Mouse (Mus musculus) forebrain, embryonic 16.5 days (tissue): ENCODE measurements around the gene Elof1. TPM values are rescaled to one million over a fixed set of nuclear protein-coding genes. Genes with fewer than 3 reads are reported as not detected.

Experiments
- ATAC-seq: fragments of 200-750 bp; cut with Nextera tagmentation; 2 replicates; pipeline ENCODE4 v1.8.0; 2017; ENCODE audit warnings: mild to moderate bottlenecking, moderate library complexity
- H3K27ac ChIP-seq: fragments of 300-500 bp; sonication (generic); 2 replicates; pipeline ENCODE4 v1.5.1; 2014; ENCODE audit warnings: low read length, control low read depth
- H3K27me3 ChIP-seq: fragments of 300-500 bp; sonication (generic); replicated peaks from 2 replicates; pipeline ENCODE4 v1.6.1; 2014; ENCODE audit warnings: low read length; ENCODE audit not compliant: control insufficient read depth, insufficient read depth
- H3K36me3 ChIP-seq: fragments of 300-500 bp; sonication (generic); 2 replicates; pipeline ENCODE4 v1.6.1; 2014; ENCODE audit not compliant: control insufficient read depth, insufficient read depth
- H3K4me1 ChIP-seq: fragments of 300-500 bp; sonication (generic); replicated peaks from 2 replicates; pipeline ENCODE4 v1.6.1; 2014; ENCODE audit warnings: low read length; ENCODE audit not compliant: control insufficient read depth, insufficient read depth
- H3K4me2 ChIP-seq: fragments of 300-500 bp; sonication (generic); 2 replicates; pipeline ENCODE4 v1.6.1; 2014; ENCODE audit warnings: mild to moderate bottlenecking, low read length, control low read depth
- H3K4me3 ChIP-seq: fragments of 300-500 bp; sonication (generic); replicated peaks from 2 replicates; pipeline ENCODE4 v1.5.1; 2014; ENCODE audit warnings: mild to moderate bottlenecking, low read length, control low read depth
- H3K9ac ChIP-seq: fragments of 300-500 bp; sonication (generic); replicated peaks from 2 replicates; pipeline ENCODE4 v1.6.1; 2014; ENCODE audit warnings: low read depth, low read length, control low read depth
- H3K9me3 ChIP-seq: fragments of 300-500 bp; sonication (generic); 2 replicates; pipeline ENCODE4 v1.6.1; 2016; ENCODE audit warnings: low read length; ENCODE audit not compliant: control insufficient read depth
- WGBS: fragments of 180-500 bp; shearing (Covaris S2); extraction: QIAGEN DNeasy Blood & Tissue Kit; methylation state at CpG from one replicate; pipeline ENCODE4 v1.1.7; 2014; 5-methylcytosine and 5-hydroxymethylcytosine counted together
- polyA plus RNA-seq: library from polyadenylated mRNA; unstranded; fragments of >200 nt; fragmentation: Nextera tagmentation; extraction: Ambion mirVana; gene quantifications from 2 replicates; pipeline ENCODE4 v1.2.1, GENCODE M21; 2015

Gene Elof1
- polyA plus RNA-seq, 1 experiment from 2014 or later, result 168 TPM

DNA sequence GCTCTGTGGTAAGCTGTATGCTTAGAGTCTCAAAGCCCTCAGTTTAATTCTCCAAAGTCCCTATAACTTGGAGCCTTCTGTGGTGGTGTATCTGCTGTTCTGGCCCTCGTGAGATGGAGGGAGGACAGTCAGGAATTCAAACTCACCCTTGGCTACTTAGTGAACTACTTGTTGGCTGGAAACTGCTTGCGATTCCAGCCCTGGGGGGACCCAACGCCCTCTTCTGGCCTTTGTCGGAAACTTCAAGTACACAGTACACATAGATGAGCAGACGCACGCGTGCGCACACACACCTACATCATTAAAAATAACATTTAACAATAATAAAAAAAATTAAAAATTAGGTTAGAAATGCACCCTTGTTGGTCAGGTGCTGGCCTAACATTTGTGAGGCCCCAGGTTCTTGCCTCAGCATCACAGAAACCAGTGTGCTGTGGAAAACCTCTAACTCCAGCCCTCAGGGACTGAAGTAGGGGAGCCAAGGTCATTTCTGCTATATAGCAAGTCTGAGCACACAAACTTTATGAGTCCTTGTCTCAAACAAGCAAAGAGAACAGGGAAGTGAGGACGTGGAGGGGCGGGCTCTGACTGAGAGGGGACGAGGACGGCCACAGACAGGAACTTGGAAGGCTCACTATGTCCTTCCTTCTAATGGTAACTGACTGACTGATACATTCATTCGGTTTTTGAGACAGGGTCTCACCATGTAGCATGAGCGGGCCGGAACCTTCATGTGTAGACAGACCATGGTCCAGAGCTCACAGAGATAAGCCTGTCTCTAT, 8.5 kb upstream of the Elof1 start:
- Histone ChIP-seq H3K4me2 (no peak overlapping the region), H3K27ac (no peak overlapping the region), H3K9me3 (no peaks in the 10 kb centered on the region), H3K36me3 (no peaks in the 10 kb centered on the region), H3K4me3 (no peak overlapping the region), H3K4me1 (no peaks in the 10 kb centered on the region), H3K27me3 (0 out of 2 replicates have a peak, but pooled peaks cover 4% of the 10 kb centered on the region), H3K9ac (no peak overlapping the region)
- WGBS, result 92% methylated on average over 15 of the region's 15 CpGs
- ATAC-seq, result no peak

- Histone ChIP-seq H3K4me2 (no peak overlapping the region), H3K4me3 (no peak overlapping the region), H3K27me3 (0 out of 2 replicates have a peak, but pooled peaks cover 2% of the 10 kb centered on the region), H3K4me1 (no peaks in the 10 kb centered on the region), H3K27ac (no peak overlapping the region), H3K9me3 (no peaks in the 10 kb centered on the region), H3K36me3 (no peaks in the 10 kb centered on the region), H3K9ac (no peak overlapping the region)
- WGBS, result 88% methylated on average over 3 of the region's 3 CpGs
- no peak for ATAC-seq
These were observed 7.2 kb upstream of the Elof1 start for GRCm38 (mm10) chr9:22124169-22124568.

DNA sequence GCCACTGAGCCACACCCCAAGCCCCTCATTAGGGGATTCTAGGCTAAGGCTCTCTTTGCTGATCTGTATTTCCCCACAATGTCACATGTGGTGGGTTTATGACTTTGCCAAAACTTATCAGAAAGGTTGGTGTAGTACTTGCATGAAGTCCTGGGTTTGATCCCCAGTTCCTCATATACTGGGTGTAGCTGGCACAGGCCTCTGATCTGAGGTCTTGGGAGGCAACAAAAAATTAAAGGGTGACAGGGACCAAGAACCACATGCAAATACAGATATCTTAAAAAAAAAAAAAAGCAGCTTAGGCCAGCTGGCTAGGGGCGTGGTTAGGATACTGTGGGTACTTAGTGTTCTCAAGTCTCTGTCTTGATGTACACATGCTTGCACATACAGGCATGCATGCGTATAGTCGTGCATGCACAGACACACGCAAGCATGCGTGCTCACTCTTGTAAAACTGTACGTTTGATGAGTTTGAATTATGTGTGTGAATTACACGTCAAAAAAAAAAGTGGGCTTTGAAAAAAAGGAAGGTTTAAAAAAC, 6.2 kb upstream of the Elof1 start:
- Histone ChIP-seq H3K4me3 (no peak overlapping the region), H3K9me3 (no peaks in the 10 kb centered on the region), H3K4me2 (no peak overlapping the region), H3K9ac (no peak overlapping the region), H3K27me3 (0 out of 2 replicates have a peak, but pooled peaks cover 2% of the 10 kb centered on the region), H3K27ac (no peak overlapping the region), H3K4me1 (no peaks in the 10 kb centered on the region), H3K36me3 (no peaks in the 10 kb centered on the region)
- ATAC-seq, result no peak
- 83% methylated on average over 7 of the region's 7 CpGs for WGBS

GRCm38 (mm10) chr9:22122005-22122404, 5.0 kb upstream of the Elof1 start:
- Histone ChIP-seq H3K27me3 (0 out of 2 replicates have a peak, but pooled peaks cover 2% of the 10 kb centered on the region), H3K27ac (no peak overlapping the region), H3K4me2 (no peak overlapping the region), H3K9ac (no peak overlapping the region), H3K4me3 (no peak overlapping the region), H3K9me3 (no peaks in the 10 kb centered on the region), H3K4me1 (peaks cover 6% of the 10 kb centered on the region), H3K36me3 (no peaks in the 10 kb centered on the region)
- 89% methylated on average over 3 of the region's 3 CpGs for WGBS
- no peak for ATAC-seq

- Histone ChIP-seq H3K9me3 (no peaks in the 10 kb centered on the region), H3K4me2 (no peak overlapping the region), H3K9ac (no peak overlapping the region), H3K4me3 (no peak overlapping the region), H3K27me3 (0 out of 2 replicates have a peak, but pooled peaks cover 2% of the 10 kb centered on the region), H3K27ac (no peak overlapping the region), H3K4me1 (peaks cover 6% of the 10 kb centered on the region), H3K36me3 (no peaks in the 10 kb centered on the region)
- no peak for ATAC-seq
These were observed 4.6 kb upstream of the Elof1 start for GRCm38 (mm10) chr9:22121545-22121944.

DNA sequence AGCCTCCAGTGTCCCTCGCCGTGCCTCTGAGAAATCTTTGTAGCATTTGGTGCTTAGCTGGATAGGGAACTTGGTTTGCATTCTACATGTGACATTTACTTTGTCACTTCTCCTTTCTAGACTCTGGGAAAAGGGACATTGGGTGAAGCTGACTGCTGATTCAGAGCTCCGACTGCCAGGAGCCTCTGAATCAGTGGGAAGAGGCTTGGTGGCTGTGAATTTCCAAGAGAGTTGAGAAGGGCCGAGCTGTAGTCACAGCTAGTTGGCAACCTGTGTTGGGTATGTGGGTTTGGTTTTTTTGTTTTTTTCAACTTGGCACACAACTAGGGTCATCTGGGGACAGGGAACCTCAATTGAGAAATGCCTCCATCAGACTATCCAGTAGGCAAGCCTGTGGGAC, 2.6 kb upstream of the Elof1 start:
- no peak overlapping the region for H3K4me3 ChIP-seq
- no peak overlapping the region for H3K4me2 ChIP-seq
- ATAC-seq, result no peak
- H3K27ac ChIP-seq, result no peak overlapping the region
- H3K27me3 ChIP-seq, result 0 out of 2 replicates have a peak, but pooled peaks cover 2% of the 10 kb centered on the region
- H3K4me1 ChIP-seq, result peaks cover 17% of the 10 kb centered on the region
- no peak overlapping the region for H3K9ac ChIP-seq
- no peaks in the 10 kb centered on the region for H3K36me3 ChIP-seq
- WGBS, result 90% methylated on average over 4 of the region's 4 CpGs
- H3K9me3 ChIP-seq, result no peaks in the 10 kb centered on the region

GRCm38 (mm10) chr9:22117754-22118456, 933 bp upstream of the Elof1 start:
- Histone ChIP-seq H3K36me3 (peaks cover 5% of the 10 kb centered on the region), H3K9me3 (no peaks in the 10 kb centered on the region), H3K4me2 (peak overlapping the region; percentile 90), H3K4me1 (peaks cover 17% of the 10 kb centered on the region), H3K27me3 (0 out of 2 replicates have a peak, but pooled peaks cover 2% of the 10 kb centered on the region), H3K4me3 (peak overlapping the region; percentile 81), H3K27ac (no peak overlapping the region), H3K9ac (peak overlapping the region; percentile 65; the same call in 1 of the 2 replicates)
- 41% methylated on average over 10 of the region's 10 CpGs for WGBS
- ATAC-seq, result no peak

GRCm38 (mm10) chr9:22116086-22116485, 886 bp downstream of the Elof1 start:
- Histone ChIP-seq H3K9me3 (no peaks in the 10 kb centered on the region), H3K27ac (no peak overlapping the region), H3K4me2 (peak overlapping the region; percentile 90), H3K4me3 (peak overlapping the region; percentile 81), H3K4me1 (peaks cover 17% of the 10 kb centered on the region), H3K9ac (peak overlapping the region; percentile 77), H3K27me3 (0 out of 2 replicates have a peak, but pooled peaks cover 2% of the 10 kb centered on the region), H3K36me3 (peaks cover 7% of the 10 kb centered on the region)
- WGBS, result 13% methylated on average over 15 of the region's 15 CpGs
- ATAC-seq, result no peak

DNA sequence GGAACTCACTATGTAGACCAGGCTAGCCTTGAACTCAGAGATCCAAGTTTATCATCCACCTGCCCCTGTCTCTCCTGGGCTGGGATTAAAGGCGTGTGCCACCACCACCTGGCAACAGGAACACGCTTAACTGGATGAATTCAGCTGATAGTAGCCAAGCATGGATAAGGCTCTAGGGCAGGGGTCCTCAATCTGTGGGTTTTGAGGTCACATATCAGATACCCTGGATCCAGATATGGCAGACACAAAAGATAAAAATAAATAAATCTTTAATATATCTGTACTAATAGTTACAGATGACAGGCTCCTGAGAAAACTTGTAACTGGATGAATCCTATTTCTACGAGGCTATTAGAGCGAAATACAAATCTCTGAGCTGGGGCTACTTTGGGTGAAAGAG, 1.3 kb downstream of the Elof1 start:
- H3K4me2 ChIP-seq, result peak overlapping the region; percentile 90
- H3K9ac ChIP-seq, result no peak overlapping the region
- no peaks in the 10 kb centered on the region for H3K27me3 ChIP-seq
- peak overlapping the region; percentile 81; the same call in 1 of the 2 replicates for H3K4me3 ChIP-seq
- no peaks in the 10 kb centered on the region for H3K9me3 ChIP-seq
- 90% methylated on average over 4 of the region's 4 CpGs for WGBS
- peaks cover 17% of the 10 kb centered on the region for H3K4me1 ChIP-seq
- peaks cover 7% of the 10 kb centered on the region for H3K36me3 ChIP-seq
- H3K27ac ChIP-seq, result no peak overlapping the region
- ATAC-seq, result no peak
